Mouse (Mus musculus): ENCODE results near the gene Wasf3.

DNA sequence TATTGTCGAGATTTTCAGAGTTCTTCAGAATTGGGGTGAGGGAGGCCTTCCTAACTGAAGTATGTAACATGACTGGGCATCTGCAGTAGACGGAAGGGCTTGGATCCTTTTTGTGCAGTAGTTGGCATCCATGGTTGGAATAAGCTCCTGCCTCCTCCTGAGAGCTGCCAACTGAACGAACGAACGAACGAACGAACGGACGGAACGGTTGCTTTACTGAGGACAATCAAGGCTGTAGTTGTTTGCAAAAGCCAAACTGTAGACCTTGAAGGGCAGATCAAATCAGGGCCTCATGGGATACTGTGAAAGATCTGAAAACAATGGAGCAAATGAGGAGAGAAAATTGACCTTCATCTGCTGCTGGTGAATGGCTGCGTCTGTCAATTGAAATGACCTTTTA, 17.5 kb downstream of the Wasf3 start:
- TF ChIP-seq CTCF (IDR thresholded peaks at IDR 0.05; ENCODE audit: low read depth, low read length), result no peak
- TF ChIP-seq POLR2A (IDR thresholded peaks at IDR 0.05; ENCODE audit: borderline replicate concordance, low read depth, low read length), result no peak

Data from bone marrow macrophage, adult 2 months (primary cell).